Mouse (Mus musculus): Measurements from ENCODE around the gene Coq10a. TPM values are rescaled to one million over a fixed set of nuclear protein-coding genes. Genes with fewer than 3 reads are reported as not detected.
A peak's percentile ranks its signal among the peaks of the same experiment; 100 is the strongest.

The Coq10a gene
- polyA plus RNA-seq, 1 experiment from 2014 or later, result 3.5 TPM

DNA sequence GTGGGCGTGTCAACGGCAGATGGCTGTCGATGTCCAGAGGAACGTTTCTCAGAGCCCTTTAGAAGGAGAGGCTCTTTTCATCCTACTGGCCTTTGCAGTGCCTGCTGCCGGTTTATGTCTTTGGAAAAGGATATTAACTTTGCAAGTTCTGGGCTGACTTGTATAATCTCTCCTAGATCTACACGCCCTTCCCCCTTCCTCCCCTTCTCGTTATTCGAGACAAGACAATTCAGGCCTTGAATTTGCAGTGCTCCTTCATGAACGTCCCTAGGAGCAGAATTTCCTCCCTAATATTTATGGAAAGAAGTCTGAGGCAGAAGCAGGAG is 384 bp upstream of the Coq10a start:
- ATAC-seq (ENCODE audit: insufficient read depth, low FRiP score), result no peak
- H3K9ac ChIP-seq (ENCODE audit: low read length), result peak overlapping the region; percentile 78
- H3K27ac ChIP-seq (ENCODE audit: low read length), result peak overlapping the region; percentile 87
- peaks cover 3% of the 10 kb centered on the region for H3K4me1 ChIP-seq (ENCODE audit: control insufficient read depth, insufficient read depth, low read length)
- H3K27me3 ChIP-seq (ENCODE audit: control insufficient read depth, insufficient read depth, low read length), result no peaks in the 10 kb centered on the region
- peak overlapping the region; percentile 86 for H3K4me2 ChIP-seq (ENCODE audit: low read depth, low read length)
- H3K4me3 ChIP-seq (replicated peaks; ENCODE audit: low read length), result peak overlapping the region; percentile 75
- H3K36me3 ChIP-seq (ENCODE audit: control insufficient read depth, insufficient read depth, low read length), result no peaks in the 10 kb centered on the region
- no peaks in the 10 kb centered on the region for H3K9me3 ChIP-seq (replicated peaks; ENCODE audit: control insufficient read depth, low read length)
- WGBS, result 3% methylated on average over 9 of the region's 9 CpGs

DNA sequence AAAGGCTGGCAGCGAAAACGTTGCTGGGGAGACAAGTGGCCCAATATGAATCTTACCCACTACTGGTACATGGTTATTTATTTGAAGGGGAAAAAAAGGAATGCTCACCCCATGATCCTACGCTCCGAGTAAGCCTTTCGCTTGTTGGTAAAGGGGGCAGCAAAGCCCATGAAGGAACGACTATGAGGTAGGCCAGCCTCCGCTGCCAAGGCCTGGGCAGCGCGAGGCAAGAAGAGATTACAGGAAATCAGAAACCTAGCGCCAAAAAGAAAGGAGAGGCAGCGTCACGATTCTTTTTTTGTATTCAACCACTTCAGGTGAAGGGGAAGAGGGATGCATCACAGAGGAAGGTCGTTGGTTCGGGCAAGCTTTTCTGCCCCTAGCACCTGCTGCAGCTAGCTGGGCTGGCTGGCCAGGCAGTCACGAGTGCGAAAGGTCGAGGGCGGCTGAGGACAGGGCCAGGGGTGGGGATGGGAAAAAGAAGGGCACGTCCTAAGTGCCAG is 847 bp downstream of the Coq10a start:
- WGBS, result 19% methylated on average over 19 of the region's 19 CpGs
- H3K4me2 ChIP-seq (ENCODE audit: low read depth, low read length), result peak overlapping the region; percentile 86
- peak; percentile 48 for ATAC-seq (ENCODE audit: insufficient read depth, low FRiP score)

DNA sequence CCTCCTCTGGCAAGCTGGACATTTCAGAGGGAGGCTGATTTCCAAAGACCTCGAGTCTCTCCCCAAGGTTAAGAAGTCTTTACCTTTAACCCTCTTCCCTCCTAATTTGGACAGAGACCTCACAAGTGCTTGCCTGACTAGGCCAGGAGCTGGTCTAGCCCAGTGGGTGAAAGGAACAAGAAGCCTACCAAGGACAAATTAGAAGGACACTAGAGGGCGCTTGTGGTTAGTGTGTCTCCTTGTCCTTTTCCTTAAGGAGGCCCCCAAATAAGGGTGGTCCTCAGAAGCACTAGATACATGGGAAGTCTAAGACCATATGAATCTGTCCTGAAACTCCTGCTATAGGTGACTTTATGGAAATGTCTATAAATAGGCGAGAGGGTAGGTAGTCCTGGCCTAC is 6.2 kb downstream of the Coq10a start:
- H3K4me2 ChIP-seq (ENCODE audit: low read depth, low read length), result no peak overlapping the region
- no peak overlapping the region for H3K9ac ChIP-seq (ENCODE audit: low read length)
- no peaks in the 10 kb centered on the region for H3K9me3 ChIP-seq (replicated peaks; ENCODE audit: control insufficient read depth, low read length)
- no peak overlapping the region for H3K4me3 ChIP-seq (replicated peaks; ENCODE audit: low read length)
- peaks cover 20% of the 10 kb centered on the region for H3K36me3 ChIP-seq (ENCODE audit: control insufficient read depth, insufficient read depth, low read length)
- peaks cover under 1% of the 10 kb centered on the region for H3K4me1 ChIP-seq (ENCODE audit: control insufficient read depth, insufficient read depth, low read length)
- H3K27ac ChIP-seq (ENCODE audit: low read length), result no peak overlapping the region
- H3K27me3 ChIP-seq (ENCODE audit: control insufficient read depth, insufficient read depth, low read length), result no peaks in the 10 kb centered on the region
- ATAC-seq (ENCODE audit: insufficient read depth, low FRiP score), result no peak
- WGBS, result 45% methylated on average over 3 of the region's 3 CpGs

More for the DNA sequence above, 847 bp downstream of the Coq10a start:
- H3K9ac ChIP-seq (ENCODE audit: low read length), result peak overlapping the region; percentile 78
- peaks cover 3% of the 10 kb centered on the region for H3K4me1 ChIP-seq (ENCODE audit: control insufficient read depth, insufficient read depth, low read length)
- no peaks in the 10 kb centered on the region for H3K9me3 ChIP-seq (replicated peaks; ENCODE audit: control insufficient read depth, low read length)
- H3K27ac ChIP-seq (ENCODE audit: low read length), result peak overlapping the region; percentile 87
- peaks cover 5% of the 10 kb centered on the region; the same call in 1 of the 2 replicates for H3K36me3 ChIP-seq (ENCODE audit: control insufficient read depth, insufficient read depth, low read length)
- no peaks in the 10 kb centered on the region for H3K27me3 ChIP-seq (ENCODE audit: control insufficient read depth, insufficient read depth, low read length)
- peak overlapping the region; percentile 75 for H3K4me3 ChIP-seq (replicated peaks; ENCODE audit: low read length)

DNA sequence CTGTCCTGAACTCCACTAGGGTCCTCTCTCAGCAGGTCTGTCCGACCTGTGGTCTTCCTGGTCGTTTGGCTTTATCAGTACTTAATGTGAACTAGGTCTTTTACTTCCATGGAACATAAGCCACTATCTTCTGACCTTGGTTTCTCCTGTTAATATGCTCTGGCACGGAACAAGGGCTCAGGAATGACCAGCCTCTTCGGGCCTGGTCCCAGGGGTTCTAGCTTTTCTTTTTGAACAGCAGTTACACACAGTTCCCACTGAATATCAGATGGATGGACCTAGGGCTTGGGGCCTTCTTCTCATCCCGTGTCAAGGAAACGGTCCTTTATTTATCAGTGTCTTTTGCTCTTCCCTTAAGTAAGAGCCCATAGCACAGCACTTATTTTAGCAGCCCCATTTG is 7.0 kb downstream of the Coq10a start:
- H3K4me1 ChIP-seq (ENCODE audit: control insufficient read depth, insufficient read depth, low read length), result no peaks in the 10 kb centered on the region
- H3K4me2 ChIP-seq (ENCODE audit: low read depth, low read length), result no peak overlapping the region
- peaks cover 24% of the 10 kb centered on the region for H3K36me3 ChIP-seq (ENCODE audit: control insufficient read depth, insufficient read depth, low read length)
- ATAC-seq (ENCODE audit: insufficient read depth, low FRiP score), result no peak
- no peak overlapping the region for H3K4me3 ChIP-seq (replicated peaks; ENCODE audit: low read length)
- no peaks in the 10 kb centered on the region for H3K9me3 ChIP-seq (replicated peaks; ENCODE audit: control insufficient read depth, low read length)
- no peaks in the 10 kb centered on the region for H3K27me3 ChIP-seq (ENCODE audit: control insufficient read depth, insufficient read depth, low read length)
- no peak overlapping the region for H3K27ac ChIP-seq (ENCODE audit: low read length)
- no peak overlapping the region for H3K9ac ChIP-seq (ENCODE audit: low read length)
- 85% methylated on average over 6 of the region's 6 CpGs for WGBS

DNA sequence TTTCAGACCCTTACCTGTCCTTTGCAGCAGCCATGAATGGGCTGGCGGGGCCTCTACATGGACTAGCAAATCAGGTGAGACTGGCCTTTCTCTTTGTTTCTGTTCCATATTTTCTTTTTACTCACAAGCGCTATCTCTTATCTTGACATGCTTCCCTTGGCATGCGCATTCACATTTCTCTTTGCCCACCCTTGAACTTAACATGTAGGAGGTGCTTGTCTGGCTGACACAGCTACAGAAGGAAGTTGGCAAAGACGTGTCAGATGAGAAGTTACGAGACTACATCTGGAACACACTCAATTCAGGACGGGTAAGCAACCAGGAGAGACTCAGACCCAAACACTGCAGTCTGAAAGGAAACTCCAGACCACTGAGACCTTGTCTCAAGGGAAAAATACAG is 9.6 kb downstream of the Coq10a start:
- H3K4me3 ChIP-seq (replicated peaks; ENCODE audit: low read length), result no peak overlapping the region
- H3K4me1 ChIP-seq (ENCODE audit: control insufficient read depth, insufficient read depth, low read length), result no peaks in the 10 kb centered on the region
- H3K9ac ChIP-seq (ENCODE audit: low read length), result no peak overlapping the region
- H3K27ac ChIP-seq (ENCODE audit: low read length), result no peak overlapping the region
- no peak for ATAC-seq (ENCODE audit: insufficient read depth, low FRiP score)
- WGBS, result 87% methylated on average over 6 of the region's 6 CpGs
- no peak overlapping the region for H3K4me2 ChIP-seq (ENCODE audit: low read depth, low read length)
- H3K9me3 ChIP-seq (replicated peaks; ENCODE audit: control insufficient read depth, low read length), result no peaks in the 10 kb centered on the region
- H3K36me3 ChIP-seq (ENCODE audit: control insufficient read depth, insufficient read depth, low read length), result peaks cover 30% of the 10 kb centered on the region
- H3K27me3 ChIP-seq (ENCODE audit: control insufficient read depth, insufficient read depth, low read length), result no peaks in the 10 kb centered on the region

DNA sequence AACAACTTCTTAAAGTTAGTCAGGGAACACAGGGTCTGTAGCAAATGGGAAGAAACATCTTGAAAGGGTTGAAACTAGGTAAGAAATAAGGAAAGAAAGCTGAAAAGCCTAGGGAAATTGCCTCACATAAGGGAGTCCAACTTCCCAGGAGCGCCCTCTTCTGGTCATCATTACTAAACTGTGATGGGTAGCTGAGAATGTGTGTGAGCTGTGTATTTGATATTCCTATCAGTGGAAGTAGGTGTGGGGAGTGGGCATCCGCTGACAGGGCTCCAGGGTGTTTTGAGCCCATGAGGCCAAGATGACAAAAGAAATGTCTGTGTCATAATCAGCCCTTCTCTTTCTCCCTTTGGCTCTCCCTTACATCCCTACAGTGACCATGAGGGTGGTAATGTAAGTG is 10.0 kb downstream of the Coq10a start:
- WGBS, result 42% methylated on average over 2 of the region's 2 CpGs
- H3K36me3 ChIP-seq (ENCODE audit: control insufficient read depth, insufficient read depth, low read length), result peaks cover 34% of the 10 kb centered on the region
- no peak for ATAC-seq (ENCODE audit: insufficient read depth, low FRiP score)

DNA sequence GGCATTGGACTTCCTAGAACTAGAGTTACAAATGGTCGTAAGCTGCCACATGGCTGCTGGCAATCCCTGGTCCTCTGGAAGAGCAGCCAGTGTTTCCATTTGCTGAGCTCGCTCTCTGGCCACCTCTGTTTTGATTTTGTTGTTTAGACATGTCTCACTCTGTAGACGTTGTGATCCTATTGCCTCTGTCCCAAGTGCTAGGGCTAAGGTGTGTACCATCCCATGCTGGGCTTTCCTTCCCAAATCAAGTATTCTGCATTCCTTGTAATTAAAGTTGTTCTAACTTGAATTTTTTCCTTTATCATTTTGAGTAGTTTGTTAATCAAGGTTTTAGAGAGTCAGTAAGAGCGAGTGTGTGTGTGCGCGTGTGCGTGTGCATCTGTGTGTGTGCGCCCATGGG is 21.3 kb downstream of the Coq10a start:
- Histone ChIP-seq H3K4me1 (ENCODE audit: control insufficient read depth, insufficient read depth, low read length) (peaks cover 9% of the 10 kb centered on the region), H3K4me3 (replicated peaks; ENCODE audit: low read length) (no peak overlapping the region), H3K27me3 (ENCODE audit: control insufficient read depth, insufficient read depth, low read length) (no peaks in the 10 kb centered on the region), H3K36me3 (ENCODE audit: control insufficient read depth, insufficient read depth, low read length) (peaks cover 21% of the 10 kb centered on the region; the same call in 1 of the 2 replicates), H3K4me2 (ENCODE audit: low read depth, low read length) (no peak overlapping the region), H3K9ac (ENCODE audit: low read length) (no peak overlapping the region), H3K9me3 (replicated peaks; ENCODE audit: control insufficient read depth, low read length) (no peaks in the 10 kb centered on the region), H3K27ac (ENCODE audit: low read length) (no peak overlapping the region)
- no peak for ATAC-seq (ENCODE audit: insufficient read depth, low FRiP score)
- 84% methylated on average over 8 of the region's 8 CpGs for WGBS

More for the DNA sequence above, 10.0 kb downstream of the Coq10a start:
- no peak overlapping the region for H3K27ac ChIP-seq (ENCODE audit: low read length)
- no peak overlapping the region for H3K9ac ChIP-seq (ENCODE audit: low read length)
- H3K27me3 ChIP-seq (ENCODE audit: control insufficient read depth, insufficient read depth, low read length), result no peaks in the 10 kb centered on the region
- no peaks in the 10 kb centered on the region for H3K4me1 ChIP-seq (ENCODE audit: control insufficient read depth, insufficient read depth, low read length)
- H3K4me3 ChIP-seq (replicated peaks; ENCODE audit: low read length), result no peak overlapping the region
- no peak overlapping the region for H3K4me2 ChIP-seq (ENCODE audit: low read depth, low read length)
- H3K9me3 ChIP-seq (replicated peaks; ENCODE audit: control insufficient read depth, low read length), result no peaks in the 10 kb centered on the region

DNA sequence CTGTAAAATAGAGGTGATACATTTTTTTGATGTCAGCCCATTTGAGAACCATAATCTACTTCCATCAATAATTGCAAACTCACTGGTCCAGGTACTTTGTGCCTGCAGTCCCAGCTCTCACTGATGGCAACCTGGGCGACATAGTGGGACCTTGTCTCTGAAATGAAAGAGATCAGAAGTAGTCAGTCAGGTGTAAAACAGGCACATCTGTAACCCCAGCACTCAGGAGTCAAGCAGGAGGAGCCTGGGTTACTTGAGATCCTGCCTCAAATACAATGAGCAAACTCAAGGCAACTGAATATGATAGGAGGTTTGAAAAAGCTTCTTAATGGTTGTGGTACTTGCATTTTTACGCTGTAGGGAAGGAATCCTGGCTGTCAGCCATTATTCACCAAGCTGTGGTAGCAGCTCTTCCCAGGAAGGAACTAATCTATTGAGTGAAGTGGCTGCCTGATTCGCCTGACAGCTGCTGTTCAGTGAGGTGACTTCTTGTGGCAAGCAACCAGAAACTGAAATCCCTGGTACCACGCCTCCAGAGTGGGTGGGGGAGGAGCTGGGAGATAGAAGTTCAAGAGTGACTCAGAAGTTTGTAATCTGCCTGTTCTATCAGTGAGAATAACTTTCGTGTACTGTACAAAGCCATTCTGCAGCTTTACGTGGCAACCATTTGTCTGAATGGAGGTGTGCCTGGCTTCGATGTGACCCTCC is 24.1 kb downstream of the Coq10a start:
- Histone ChIP-seq H3K4me3 (replicated peaks; ENCODE audit: low read length) (peak overlapping the region; percentile 26), H3K36me3 (ENCODE audit: control insufficient read depth, insufficient read depth, low read length) (no peaks in the 10 kb centered on the region), H3K27ac (ENCODE audit: low read length) (peak overlapping the region; percentile 86), H3K4me1 (ENCODE audit: control insufficient read depth, insufficient read depth, low read length) (peaks cover 9% of the 10 kb centered on the region), H3K9ac (ENCODE audit: low read length) (peak overlapping the region; percentile 48; the same call in 1 of the 2 replicates), H3K27me3 (ENCODE audit: control insufficient read depth, insufficient read depth, low read length) (no peaks in the 10 kb centered on the region), H3K4me2 (ENCODE audit: low read depth, low read length) (peak overlapping the region; percentile 40), H3K9me3 (replicated peaks; ENCODE audit: control insufficient read depth, low read length) (no peaks in the 10 kb centered on the region)
- WGBS, result 16% methylated on average over 7 of the region's 7 CpGs
- ATAC-seq (ENCODE audit: insufficient read depth, low FRiP score), result peak; percentile 91

DNA sequence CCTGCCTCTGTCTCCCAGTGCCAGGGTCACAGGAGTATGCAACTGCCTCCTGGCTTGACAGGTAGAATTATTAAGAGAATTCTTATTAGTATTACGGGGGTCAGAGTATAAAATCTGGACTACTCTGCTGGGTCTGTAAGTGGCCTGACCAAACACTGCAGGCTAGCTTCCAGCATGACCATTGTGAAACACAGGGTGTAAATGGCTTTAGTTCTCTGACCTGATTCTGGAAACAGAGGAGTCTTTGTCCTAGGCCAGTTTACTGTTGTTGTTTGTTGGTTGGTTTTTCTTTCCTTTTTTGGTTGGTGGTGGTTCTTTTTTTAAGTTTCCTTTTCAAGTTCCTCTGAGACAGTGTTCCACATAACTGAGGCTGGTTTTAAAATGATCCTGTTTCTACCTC is 25.4 kb downstream of the Coq10a start:
- no peaks in the 10 kb centered on the region for H3K36me3 ChIP-seq (ENCODE audit: control insufficient read depth, insufficient read depth, low read length)
- H3K9ac ChIP-seq (ENCODE audit: low read length), result no peak overlapping the region; the same call in 1 of the 2 replicates
- WGBS, result 86% methylated on average over 1 of the region's 1 CpGs
- H3K27me3 ChIP-seq (ENCODE audit: control insufficient read depth, insufficient read depth, low read length), result no peaks in the 10 kb centered on the region
- H3K4me2 ChIP-seq (ENCODE audit: low read depth, low read length), result no peak overlapping the region
- H3K9me3 ChIP-seq (replicated peaks; ENCODE audit: control insufficient read depth, low read length), result no peaks in the 10 kb centered on the region
- ATAC-seq (ENCODE audit: insufficient read depth, low FRiP score), result no peak
- H3K4me1 ChIP-seq (ENCODE audit: control insufficient read depth, insufficient read depth, low read length), result peaks cover 16% of the 10 kb centered on the region
- peak overlapping the region; percentile 40; the same call in 1 of the 2 replicates for H3K27ac ChIP-seq (ENCODE audit: low read length)
- no peak overlapping the region for H3K4me3 ChIP-seq (replicated peaks; ENCODE audit: low read length)

All from stomach, embryonic 16.5 days (tissue).